Mouse (Mus musculus) megakaryocyte, embryonic 14.5 days (primary cell): ENCODE results near the gene Hpcal4.

Experiments
- FLI1 ChIP-seq: IDR thresholded peaks from 2 replicates; pipeline ENCODE4 v1.6.1; 2012; ENCODE audit warnings: low read length, inconsistent platforms, mixed read lengths
- GATA1 ChIP-seq: IDR thresholded peaks from 3 replicates; pipeline ENCODE4 v1.6.1; 2012; ENCODE audit warnings: mixed read lengths, low read length, inconsistent platforms, borderline replicate concordance

DNA sequence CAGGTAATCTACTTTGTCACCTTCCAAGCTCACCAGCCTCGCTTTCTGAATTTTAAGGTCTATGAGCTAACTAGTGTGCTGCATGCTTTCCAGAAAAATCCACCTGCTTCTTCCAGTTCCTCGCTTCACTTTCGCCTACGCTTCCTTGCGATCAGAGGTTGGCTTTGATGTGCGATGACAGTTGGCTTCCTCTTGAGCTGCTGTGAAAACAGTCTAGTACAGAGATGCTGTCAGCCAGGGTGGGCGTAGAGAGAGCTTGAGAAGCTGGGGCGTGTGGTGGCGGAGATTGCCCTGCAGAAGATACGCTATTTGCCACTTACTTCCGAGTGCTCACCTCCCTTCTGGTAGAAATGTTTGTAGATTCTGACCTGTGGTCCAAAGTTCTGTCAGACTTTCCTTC is 9.3 kb downstream of the Hpcal4 start:
- no peak for TF ChIP-seq GATA1
- no peak for TF ChIP-seq FLI1
